Mouse (Mus musculus) B cell, adult 67 days (primary cell): ENCODE data around the gene H2al1n. TPM values are rescaled to one million over a fixed set of nuclear protein-coding genes. Genes with fewer than 3 reads are reported as not detected.

Experiments
- total RNA-seq, 2 experiments: library from RNA; stranded (reverse); gene quantifications; 4 replicates each; pipeline ENCODE4 v1.2.4; 2023

Gene H2al1n
- total RNA-seq: not detected

DNA sequence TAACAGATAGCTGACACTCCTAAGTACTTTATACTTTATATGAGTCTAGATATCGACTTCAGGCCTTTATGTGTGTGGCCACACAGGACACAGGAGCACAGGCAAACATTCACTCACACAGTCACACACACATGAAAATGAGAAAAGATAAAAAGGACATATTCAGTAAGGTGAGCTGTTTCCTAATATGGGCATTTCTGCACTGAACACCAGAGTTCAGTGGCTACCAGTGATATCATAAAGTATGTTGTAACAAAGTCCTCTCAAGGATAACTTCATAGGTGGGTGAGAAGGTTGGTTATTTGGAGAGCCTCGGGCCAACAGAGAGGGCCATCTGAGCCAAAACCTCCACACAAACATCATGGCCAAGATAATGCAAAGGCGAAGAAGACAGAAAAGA lies at the start of gene H2al1n:
H2al1n (plus strand) TSS at position 301 of the 400 bp plus-strand sequence.

